Mouse (Mus musculus): ENCODE results near the gene Cbfa2t3. TPM values are rescaled to one million over a fixed set of nuclear protein-coding genes. Genes with fewer than 3 reads are reported as not detected.

The Cbfa2t3 gene
- polyA plus RNA-seq, 2 experiments = 1.9 to 3.3 TPM

DNA sequence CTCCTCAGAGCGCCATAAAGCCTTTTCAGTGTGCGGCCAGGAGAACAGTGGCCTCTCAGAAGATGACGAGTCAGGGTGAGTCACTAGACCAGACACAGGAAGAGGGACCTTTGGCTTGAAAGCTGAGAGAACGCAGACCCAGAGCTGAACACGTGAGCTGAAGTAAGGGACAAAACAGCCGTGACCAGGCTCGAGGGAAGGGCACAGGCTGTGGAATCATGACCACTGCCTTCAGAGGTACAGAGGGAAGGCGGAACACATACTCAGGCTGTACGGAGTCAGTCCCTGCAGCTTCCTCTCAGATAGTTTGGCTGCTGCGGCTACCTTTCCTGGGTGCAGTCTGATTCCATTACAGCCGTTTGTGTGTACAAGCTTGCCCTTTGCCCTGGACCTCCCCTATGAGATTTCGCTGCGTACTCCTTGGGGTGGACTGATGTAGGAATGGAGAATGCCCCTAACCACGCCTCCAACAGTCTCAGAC is 113.5 kb downstream of the Cbfa2t3 start:
- no peak overlapping the region for H3K27ac ChIP-seq
- no peak for ATAC-seq (ENCODE audit: insufficient read depth)
- TF ChIP-seq CTCF (IDR thresholded peaks at IDR 0.05; ENCODE audit: low read depth) (no peak), EP300 (IDR thresholded peaks at IDR 0.05; ENCODE audit: low read depth) (no peak)
- DNase-seq (ENCODE audit: low read depth in 3 of 3, low spot score in 3 of 3) = no peak
- H3K4me1 ChIP-seq (replicated peaks; ENCODE audit: control insufficient read depth in 2 of 2, insufficient read depth in 2 of 2, low read length in 1 of 2) = peaks cover 0 to 5% of the 10 kb centered on the region in 2 experiments; a peak in 1 of 4 replicates
- no peaks in the 10 kb centered on the region for H3K9me3 ChIP-seq (ENCODE audit: control insufficient read depth, low read length)
- no peak overlapping the region for H3K4me2 ChIP-seq (ENCODE audit: low read depth)
- H3K36me3 ChIP-seq (replicated peaks; ENCODE audit: control insufficient read depth, insufficient read depth, low read depth) = no peaks in the 10 kb centered on the region
- no peak overlapping the region for H3K9ac ChIP-seq (replicated peaks)
- WGBS (ENCODE audit: insufficient replicate concordance) = 50% methylated on average over 14 of the region's 14 CpGs
- H3K27me3 ChIP-seq (ENCODE audit: control insufficient read depth, insufficient read depth, low read length) = no peaks in the 10 kb centered on the region
- no peak overlapping the region for H3K4me3 ChIP-seq (ENCODE audit: insufficient read depth in 1 of 2, low read depth in 2 of 2, low read length in 2 of 2)

DNA sequence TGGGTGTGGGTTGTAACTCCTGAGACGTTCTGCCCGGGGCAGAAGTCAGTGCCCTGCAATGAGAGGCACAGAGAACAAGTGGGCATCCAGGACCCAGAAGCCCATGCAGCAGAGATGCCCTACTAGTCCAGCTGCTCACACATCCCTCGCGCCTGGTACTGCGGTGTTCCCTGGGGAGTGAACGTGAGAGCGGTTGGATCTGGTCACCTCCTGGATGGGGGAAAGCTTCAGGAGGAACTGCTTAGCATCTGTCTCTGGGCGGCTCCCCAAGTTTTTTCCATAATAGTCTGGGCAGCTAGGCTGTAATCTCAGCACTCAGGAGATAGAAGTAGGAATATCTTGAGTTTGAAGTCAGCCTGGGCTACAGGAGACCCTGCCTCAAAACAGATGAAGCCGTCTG is 113.9 kb downstream of the Cbfa2t3 start:
- WGBS (ENCODE audit: insufficient replicate concordance) = 77% methylated on average over 9 of the region's 9 CpGs
- Histone ChIP-seq H3K36me3 (replicated peaks; ENCODE audit: control insufficient read depth, insufficient read depth, low read depth) (no peaks in the 10 kb centered on the region), H3K9ac (replicated peaks) (no peak overlapping the region), H3K4me1 (replicated peaks; ENCODE audit: control insufficient read depth in 2 of 2, insufficient read depth in 2 of 2, low read length in 1 of 2) (peaks cover 0 to 5% of the 10 kb centered on the region in 2 experiments; a peak in 1 of 4 replicates), H3K9me3 (ENCODE audit: control insufficient read depth, low read length) (no peaks in the 10 kb centered on the region), H3K4me2 (ENCODE audit: low read depth) (no peak overlapping the region), H3K27me3 (ENCODE audit: control insufficient read depth, insufficient read depth, low read length) (no peaks in the 10 kb centered on the region), H3K27ac (no peak overlapping the region), H3K4me3 (ENCODE audit: insufficient read depth in 1 of 2, low read depth in 2 of 2, low read length in 2 of 2) (no peak overlapping the region)
- no peak for TF ChIP-seq EP300 (IDR thresholded peaks at IDR 0.05; ENCODE audit: low read depth)
- no peak for TF ChIP-seq CTCF (IDR thresholded peaks at IDR 0.05; ENCODE audit: low read depth)
- no peak for ATAC-seq (ENCODE audit: insufficient read depth)
- DNase-seq (ENCODE audit: low read depth in 3 of 3, low spot score in 3 of 3) = no peak

DNA sequence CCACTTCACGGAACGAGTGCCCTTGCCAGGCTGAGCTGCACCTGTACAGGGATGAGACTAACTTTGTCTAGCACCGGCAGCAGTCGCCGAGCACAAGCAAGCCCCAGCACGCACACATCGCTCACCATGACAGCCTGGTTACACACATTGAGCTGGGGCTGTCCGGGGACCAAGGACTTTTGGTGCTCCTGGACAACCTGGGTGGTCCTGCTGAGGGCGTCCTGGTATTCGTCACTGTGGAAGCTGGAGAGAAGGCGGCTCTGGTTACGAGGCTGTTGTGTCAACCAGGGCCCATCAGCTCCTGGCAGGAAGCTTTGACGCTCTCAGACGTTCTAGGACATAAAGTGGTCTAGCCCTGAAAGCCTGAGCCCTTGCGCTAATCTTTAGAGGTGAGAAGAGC is 118.0 kb downstream of the Cbfa2t3 start:
- no peak for TF ChIP-seq CTCF (IDR thresholded peaks at IDR 0.05; ENCODE audit: low read depth)
- no peak for TF ChIP-seq EP300 (IDR thresholded peaks at IDR 0.05; ENCODE audit: low read depth)
- 71% methylated on average over 15 of the region's 15 CpGs for WGBS (ENCODE audit: insufficient replicate concordance)
- Histone ChIP-seq H3K4me3 (ENCODE audit: insufficient read depth in 1 of 2, low read depth in 2 of 2, low read length in 2 of 2) (no peak overlapping the region), H3K9me3 (ENCODE audit: control insufficient read depth, low read length) (no peaks in the 10 kb centered on the region), H3K27ac (no peak overlapping the region), H3K4me2 (ENCODE audit: low read depth) (no peak overlapping the region), H3K4me1 (replicated peaks; ENCODE audit: control insufficient read depth in 2 of 2, insufficient read depth in 2 of 2, low read length in 1 of 2) (peaks cover 4 to 8% of the 10 kb centered on the region in 2 experiments), H3K27me3 (ENCODE audit: control insufficient read depth, insufficient read depth, low read length) (no peaks in the 10 kb centered on the region), H3K9ac (replicated peaks) (no peak overlapping the region), H3K36me3 (replicated peaks; ENCODE audit: control insufficient read depth, insufficient read depth, low read depth) (no peaks in the 10 kb centered on the region)
- DNase-seq (ENCODE audit: low read depth in 3 of 3, low spot score in 3 of 3) (no peak), ATAC-seq (ENCODE audit: insufficient read depth) (no peak)

GRCm38 (mm10) chr8:122579196-122579595 is 119.7 kb downstream of the Cbfa2t3 start:
- Histone ChIP-seq H3K4me3 (ENCODE audit: insufficient read depth in 1 of 2, low read depth in 2 of 2, low read length in 2 of 2) (no peak overlapping the region), H3K9ac (replicated peaks) (no peak overlapping the region), H3K36me3 (replicated peaks; ENCODE audit: control insufficient read depth, insufficient read depth, low read depth) (no peaks in the 10 kb centered on the region), H3K4me2 (ENCODE audit: low read depth) (no peak overlapping the region), H3K4me1 (replicated peaks; ENCODE audit: control insufficient read depth in 2 of 2, insufficient read depth in 2 of 2, low read length in 1 of 2) (peaks cover 18 to 20% of the 10 kb centered on the region in 2 experiments), H3K27ac (no peak overlapping the region), H3K9me3 (ENCODE audit: control insufficient read depth, low read length) (no peaks in the 10 kb centered on the region), H3K27me3 (ENCODE audit: control insufficient read depth, insufficient read depth, low read length) (no peaks in the 10 kb centered on the region)
- DNase-seq (ENCODE audit: low read depth in 3 of 3, low spot score in 3 of 3) = no peak
- WGBS (ENCODE audit: insufficient replicate concordance) = 66% methylated on average over 7 of the region's 7 CpGs
- ATAC-seq (ENCODE audit: insufficient read depth) = no peak
- TF ChIP-seq EP300 (IDR thresholded peaks at IDR 0.05; ENCODE audit: low read depth) (no peak), CTCF (IDR thresholded peaks at IDR 0.05; ENCODE audit: low read depth) (no peak)

DNA sequence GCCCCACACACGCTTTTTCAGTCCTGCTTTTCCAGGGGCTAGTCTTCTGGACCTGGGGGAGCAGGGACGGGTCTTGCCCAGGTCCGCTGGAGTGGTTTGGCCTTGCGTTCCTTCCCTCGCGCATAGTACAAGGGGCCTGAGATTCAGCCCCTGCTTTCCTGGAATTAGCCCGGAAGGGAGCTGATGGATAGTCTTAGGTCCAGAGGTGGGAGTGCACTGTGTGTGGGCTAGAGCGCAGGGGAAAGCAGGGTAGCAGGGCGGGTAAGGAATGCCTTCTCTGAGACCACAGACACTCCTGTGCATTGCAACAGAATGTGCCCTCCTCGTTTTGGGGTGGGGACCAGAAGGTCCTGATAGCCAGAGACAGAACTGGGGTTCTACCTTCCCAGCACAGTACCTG is 121.8 kb downstream of the Cbfa2t3 start:
- Histone ChIP-seq H3K9ac (replicated peaks) (no peak overlapping the region), H3K27ac (no peak overlapping the region), H3K27me3 (ENCODE audit: control insufficient read depth, insufficient read depth, low read length) (no peaks in the 10 kb centered on the region), H3K9me3 (ENCODE audit: control insufficient read depth, low read length) (no peaks in the 10 kb centered on the region), H3K4me2 (ENCODE audit: low read depth) (peak overlapping the region; percentile 82), H3K4me3 (ENCODE audit: insufficient read depth in 1 of 2, low read depth in 2 of 2, low read length in 2 of 2) (no peak overlapping the region), H3K4me1 (replicated peaks; ENCODE audit: control insufficient read depth in 2 of 2, insufficient read depth in 2 of 2, low read length in 1 of 2) (peaks cover 25 to 35% of the 10 kb centered on the region in 2 experiments), H3K36me3 (replicated peaks; ENCODE audit: control insufficient read depth, insufficient read depth, low read depth) (peaks cover 17% of the 10 kb centered on the region)
- ATAC-seq (ENCODE audit: insufficient read depth) = no peak
- WGBS (ENCODE audit: insufficient replicate concordance) = 62% methylated on average over 10 of the region's 10 CpGs
- TF ChIP-seq EP300 (IDR thresholded peaks at IDR 0.05; ENCODE audit: low read depth) (no peak), CTCF (IDR thresholded peaks at IDR 0.05; ENCODE audit: low read depth) (no peak)
- DNase-seq (ENCODE audit: low read depth in 3 of 3, low spot score in 3 of 3) = no peak

Measured in liver, embryonic 14.5 days (tissue).